Mouse (Mus musculus) telencephalon, adult 2 months (tissue): Measurements from ENCODE around the gene Rrp12.
"Not testable (repeated sequence)": the region's sequence is repeated elsewhere in the genome, so short reads cannot be mapped to it uniquely, and the experiment has no call there.

Source experiments
- DNase-seq: peaks from one replicate; pipeline ENCODE4 v3.0.0-alpha.2; 2011; ENCODE audit warnings: low read depth, low spot score

Gene Rrp12

GRCm38 (mm10) chr19:41906311-41907078 lies 10.5 kb upstream of the Rrp12 start:
- DNase-seq: no peak

DNA sequence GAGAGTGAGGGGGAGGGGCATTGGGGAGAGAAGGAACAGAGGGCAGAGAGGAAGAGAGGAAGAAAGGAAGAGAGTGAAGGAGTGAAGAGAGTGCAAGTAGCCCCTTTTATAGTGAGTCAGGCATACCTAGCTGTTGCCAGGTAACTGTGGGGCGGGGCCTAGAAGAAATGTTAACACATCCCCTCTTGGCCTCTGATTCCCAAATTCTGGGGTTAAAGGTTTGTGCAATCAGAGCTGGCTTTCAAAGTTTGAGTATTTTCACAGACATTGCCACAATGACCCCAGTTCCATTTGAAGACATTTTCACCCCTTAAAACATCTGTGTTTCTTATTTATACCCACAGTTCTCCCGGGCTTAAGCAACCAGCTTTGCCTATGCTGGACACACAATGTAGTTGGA lies 9.3 kb upstream of the Rrp12 start:
- no peak for DNase-seq

DNA sequence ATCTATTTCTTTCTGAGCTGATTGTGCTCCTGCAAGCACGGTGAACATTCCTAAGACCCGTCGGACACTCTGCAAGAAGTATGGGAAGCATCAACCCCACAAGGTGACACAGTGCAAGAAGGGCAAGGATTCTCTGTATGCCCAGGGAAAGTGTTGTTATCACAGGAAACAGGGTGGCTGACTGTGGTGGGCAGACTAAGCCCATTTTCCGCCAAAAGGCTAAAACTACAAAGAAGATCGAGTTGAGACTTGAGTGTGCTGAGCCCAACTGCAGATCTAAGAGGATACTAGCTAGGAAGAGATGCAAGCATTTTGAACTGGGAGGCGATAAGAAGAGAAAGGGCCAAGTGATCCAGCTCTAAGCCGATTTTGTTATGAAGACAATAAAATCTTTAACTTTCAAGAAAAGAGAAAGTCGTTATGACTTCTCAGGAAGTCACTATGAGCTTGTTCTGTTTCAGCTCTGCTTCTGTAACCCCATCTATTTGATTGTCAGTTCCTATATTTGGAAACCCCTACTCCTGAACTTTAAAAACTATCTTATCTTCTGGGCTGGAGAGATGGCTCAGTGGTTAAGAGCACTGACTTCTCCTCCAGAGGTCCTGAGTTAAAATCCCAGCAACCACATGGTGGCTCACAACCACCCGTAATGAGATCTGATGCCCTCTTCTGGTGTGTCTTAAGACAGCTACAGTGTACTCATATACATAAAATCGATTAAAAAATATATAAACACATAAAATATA lies 7.0 kb upstream of the Rrp12 start:
- DNase-seq: no peak

DNA sequence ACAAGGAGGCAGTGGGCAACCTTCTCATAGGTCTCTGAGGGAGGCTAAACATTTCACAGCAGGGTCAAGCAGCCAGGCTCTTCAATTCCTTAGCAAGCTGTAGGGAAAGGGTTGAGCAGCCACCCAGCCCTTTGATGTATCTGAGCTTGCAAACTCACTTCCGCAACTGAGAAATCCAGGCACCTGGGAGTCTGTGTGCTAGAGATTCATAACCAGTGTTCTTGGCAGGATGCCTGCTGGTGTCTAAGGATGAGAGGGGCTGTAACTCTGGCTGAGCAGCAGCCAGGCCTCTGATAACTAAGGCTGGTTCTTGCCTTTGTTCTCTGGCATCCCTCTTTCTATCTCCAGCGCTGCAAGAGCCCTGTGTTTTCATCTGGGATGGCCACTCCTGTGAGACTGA lies 5.7 kb upstream of the Rrp12 start:
- DNase-seq: no peak

DNA sequence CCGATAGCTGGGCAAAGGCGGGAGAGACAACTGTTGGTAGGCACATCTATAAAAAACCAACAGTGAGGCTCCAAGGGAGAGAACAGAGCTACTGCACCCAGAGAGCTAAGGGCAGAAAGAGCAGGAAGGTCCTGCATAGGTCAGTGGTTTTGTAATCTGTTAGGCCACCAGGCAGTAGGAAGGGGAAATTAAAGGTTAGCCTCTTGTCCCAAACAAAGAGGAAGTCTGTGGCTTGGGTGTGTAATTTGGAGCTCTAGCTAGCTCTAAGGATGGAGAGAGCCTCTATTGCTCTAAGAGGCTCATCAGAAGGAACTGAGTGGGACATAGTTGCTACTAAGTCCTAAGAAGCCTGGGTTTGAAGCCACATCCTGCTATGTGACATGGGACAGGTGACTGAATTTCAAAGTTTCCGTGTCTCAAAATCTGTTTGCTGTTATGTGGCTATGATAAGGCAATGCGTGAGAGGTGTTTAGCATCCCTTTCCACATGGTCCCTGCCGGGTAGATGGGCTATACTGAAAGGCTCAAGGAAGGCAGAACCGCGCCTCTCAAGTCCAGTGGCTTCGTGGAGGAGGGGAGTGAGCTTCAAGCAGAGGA lies 4.6 kb upstream of the Rrp12 start:
- no peak for DNase-seq

DNA sequence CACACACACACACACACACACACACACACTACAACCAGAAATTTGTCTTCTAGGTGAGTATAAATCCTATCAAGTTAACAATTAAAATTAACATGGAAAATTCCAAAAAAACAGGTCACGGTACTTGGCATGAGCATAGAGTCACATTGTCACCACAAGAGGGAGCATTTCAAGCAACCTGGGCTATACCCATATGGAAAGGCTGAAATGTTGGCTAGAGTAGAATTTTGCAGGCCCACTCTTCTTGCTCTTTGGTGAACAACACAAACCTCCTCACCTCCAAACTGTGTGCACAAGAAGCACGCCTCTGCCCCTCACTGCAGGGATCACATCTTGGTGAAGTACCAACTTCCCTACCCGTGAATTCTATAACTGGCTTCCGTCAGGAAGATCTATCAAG lies 2.9 kb upstream of the Rrp12 start:
- DNase-seq: no peak

DNA sequence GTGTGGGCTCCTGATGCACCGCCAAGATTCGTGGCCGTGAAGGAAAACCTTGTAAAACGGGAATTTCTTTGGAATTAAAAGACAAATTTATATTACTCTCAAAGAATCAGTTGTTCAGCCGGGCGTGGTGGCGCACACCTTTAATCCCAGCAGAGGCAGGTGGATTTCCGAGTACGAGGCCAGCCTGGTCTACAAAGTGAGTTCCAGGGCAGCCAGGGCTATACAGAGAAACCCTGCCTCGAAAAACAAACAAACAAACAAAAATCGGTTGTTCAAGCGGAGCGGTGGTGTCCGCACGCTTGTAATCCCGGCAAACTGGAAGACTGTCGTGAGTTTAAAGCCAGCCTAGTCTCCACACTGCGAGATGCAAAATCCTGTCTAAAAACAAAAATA lies 342 bp upstream of the Rrp12 start:
- no peak for DNase-seq

GRCm38 (mm10) chr19:41894959-41895358 lies 1.0 kb downstream of the Rrp12 start:
- DNase-seq: no peak

DNA sequence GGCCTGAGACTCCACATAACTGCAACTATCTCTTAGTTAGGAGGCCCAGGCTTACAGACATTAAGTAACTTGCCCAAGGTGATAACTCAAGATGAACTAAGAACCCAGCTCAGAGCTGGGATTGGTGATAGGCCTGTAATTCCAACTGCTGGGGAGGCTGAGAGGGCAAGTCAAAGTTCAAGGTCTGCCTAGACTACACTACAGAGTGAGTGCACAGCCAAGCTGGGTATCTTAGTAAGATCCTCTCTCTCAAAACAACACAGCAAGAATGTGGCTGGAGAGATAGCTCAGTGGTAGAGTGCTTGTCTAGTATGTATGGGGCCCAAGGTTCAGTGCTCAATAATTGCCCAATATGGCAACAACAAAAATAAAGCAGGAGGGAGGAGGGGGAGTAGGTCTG lies 7.8 kb downstream of the Rrp12 start:
- no peak for DNase-seq

- DNase-seq: no peak
Measured at GRCm38 (mm10) chr19:41883882-41884281, 12.1 kb downstream of the Rrp12 start.

GRCm38 (mm10) chr19:41881842-41882241 lies 14.1 kb downstream of the Rrp12 start:
- no peak for DNase-seq

DNA sequence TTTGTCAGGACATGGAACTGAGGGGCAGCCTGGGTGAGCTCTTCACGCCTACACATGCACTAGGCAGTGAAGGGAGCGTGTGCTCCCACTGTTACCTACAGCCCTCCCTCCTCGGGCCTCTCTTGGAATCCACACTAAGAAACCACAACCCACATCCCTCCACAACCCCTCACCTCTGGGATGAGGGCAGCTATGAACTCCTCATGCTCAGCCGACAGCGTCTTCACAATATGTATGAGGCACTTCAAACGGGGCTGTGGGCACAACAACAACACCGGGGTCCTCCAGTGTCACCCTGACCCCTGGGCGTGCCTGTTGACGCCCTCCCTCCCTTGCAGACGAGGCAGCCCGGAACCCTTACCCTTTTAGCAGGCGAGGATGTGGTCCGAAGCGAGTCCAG lies 21.6 kb downstream of the Rrp12 start:
- DNase-seq: no peak

DNA sequence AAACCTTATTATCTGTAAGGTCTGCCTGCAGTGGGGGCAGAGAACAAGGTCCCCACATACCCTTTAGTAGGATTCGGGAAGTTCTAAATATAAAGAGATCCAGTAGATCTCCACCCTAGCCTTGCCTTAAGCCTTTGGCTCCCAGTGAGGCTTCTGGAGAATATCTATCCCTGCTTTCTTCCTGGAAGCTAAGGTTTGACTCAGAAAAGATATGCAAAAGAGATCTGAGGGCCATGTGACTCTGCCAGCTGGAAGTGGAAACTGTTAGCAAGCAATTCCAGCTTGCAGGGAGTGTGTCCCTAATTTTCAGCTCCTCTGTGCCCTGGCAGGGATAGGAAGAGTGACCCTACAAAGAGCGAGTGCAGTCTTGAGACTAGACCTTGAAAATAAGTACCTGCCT lies 23.7 kb downstream of the Rrp12 start:
- peak; percentile 50 for DNase-seq

GRCm38 (mm10) chr19:41869946-41870345 lies 26.0 kb downstream of the Rrp12 start:
- not testable (repeated sequence) for DNase-seq

GRCm38 (mm10) chr19:41869296-41869695 lies 26.7 kb downstream of the Rrp12 start:
- DNase-seq: peak; percentile 67

DNA sequence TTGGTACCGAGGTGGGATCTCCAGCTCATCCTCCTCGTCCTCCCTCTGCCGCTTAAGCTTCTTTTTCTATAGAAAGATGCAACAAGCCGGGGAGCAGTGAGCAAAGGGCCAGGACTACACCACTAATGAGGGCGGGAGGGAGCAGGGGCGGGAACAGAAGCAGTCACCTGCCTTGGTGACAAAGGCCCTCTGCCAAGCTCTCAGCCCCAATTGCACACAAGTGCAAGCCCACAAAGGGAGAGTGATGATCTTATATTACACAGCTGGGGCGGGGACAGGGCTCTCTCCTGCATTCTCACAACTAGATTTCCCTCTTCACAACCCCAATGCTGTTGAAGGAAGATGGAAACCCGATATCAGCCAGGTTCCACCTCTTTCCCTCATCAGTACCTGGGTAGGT lies 29.3 kb downstream of the Rrp12 start:
- DNase-seq: no peak

GRCm38 (mm10) chr19:41857816-41858310 lies 38.1 kb downstream of the Rrp12 start:
- no peak for DNase-seq

- DNase-seq: no peak
Measured at GRCm38 (mm10) chr19:41857086-41857762, 38.7 kb downstream of the Rrp12 start.

GRCm38 (mm10) chr19:41852423-41852822 lies 43.5 kb downstream of the Rrp12 start:
- no peak for DNase-seq

GRCm38 (mm10) chr19:41850719-41851543 lies 45.0 kb downstream of the Rrp12 start:
- no peak for DNase-seq
